Comparison of ENCODE assay signal across 8 mouse cellular contexts in genomic region chrX:152918212-152918611, GRCm38 (mm10).
A peak's percentile ranks its signal among the peaks of the same experiment; 100 is the strongest.
DNase-seq lines count a peak whose midpoint lies in the region; ATAC-seq and TF ChIP-seq lines count a peak whose summit lies in the region.

No protein-coding gene starts in this region.

- 73% methylated on average over 1 of the region's 1 CpGs for WGBS in hindbrain, embryonic 10.5 days
- WGBS in hindbrain, embryonic 13.5 days, result 50% methylated on average over 1 of the region's 1 CpGs
- WGBS in forebrain, embryonic 13.5 days, result 42% methylated on average over 1 of the region's 1 CpGs
- 42% methylated on average over 1 of the region's 1 CpGs for WGBS in hindbrain, embryonic 16.5 days
- 37% methylated on average over 1 of the region's 1 CpGs for WGBS in neural tube, embryonic 11.5 days

- no peaks in the 10 kb centered on the region for H3K4me1 ChIP-seq in hindbrain, embryonic 10.5 days (replicated peaks)
- H3K4me1 ChIP-seq in hindbrain, embryonic 13.5 days (replicated peaks), result no peaks in the 10 kb centered on the region
- no peaks in the 10 kb centered on the region for H3K4me1 ChIP-seq in bone marrow macrophage, adult 2 months (ENCODE audit: control insufficient read depth, insufficient read depth, low read length)
- H3K4me1 ChIP-seq in forebrain, embryonic 13.5 days, result no peaks in the 10 kb centered on the region
- no peaks in the 10 kb centered on the region for H3K4me1 ChIP-seq in hindbrain, embryonic 16.5 days (ENCODE audit: control insufficient read depth, insufficient read depth, low read depth, low read length)
- no peaks in the 10 kb centered on the region for H3K4me1 ChIP-seq in neural tube, embryonic 11.5 days (ENCODE audit: control insufficient read depth, insufficient read depth, low read length)

- no peak overlapping the region for H3K4me3 ChIP-seq in hindbrain, embryonic 10.5 days
- H3K4me3 ChIP-seq in hindbrain, embryonic 13.5 days, result no peak overlapping the region
- no peak overlapping the region for H3K4me3 ChIP-seq in bone marrow macrophage, adult 2 months (ENCODE audit: insufficient read depth, low read length)
- H3K4me3 ChIP-seq in forebrain, embryonic 13.5 days, result no peak overlapping the region
- H3K4me3 ChIP-seq in hindbrain, embryonic 16.5 days (ENCODE audit: low read length), result no peak overlapping the region
- no peak overlapping the region for H3K4me3 ChIP-seq in neural tube, embryonic 11.5 days (ENCODE audit: low read depth, low read length)

- H3K27ac ChIP-seq in hindbrain, embryonic 10.5 days, result no peak overlapping the region
- H3K27ac ChIP-seq in hindbrain, embryonic 13.5 days, result no peak overlapping the region
- H3K27ac ChIP-seq in bone marrow macrophage, adult 2 months (ENCODE audit: insufficient read depth, low read depth, low read length), result no peak overlapping the region
- H3K27ac ChIP-seq in forebrain, embryonic 13.5 days, result no peak overlapping the region
- H3K27ac ChIP-seq in hindbrain, embryonic 16.5 days (ENCODE audit: low read depth, low read length), result no peak overlapping the region
- H3K27ac ChIP-seq in neural tube, embryonic 11.5 days (ENCODE audit: low read depth, low read length), result no peak overlapping the region

- peak; percentile 76 for DNase-seq in hindbrain, embryonic 10.5 days (ENCODE audit: low spot score)
- DNase-seq in left cerebral cortex, postnatal 25 days (ENCODE audit: low spot score in 2 of 2), result peak; percentile 62 to 73
- DNase-seq in neural tube, embryonic 11.5 days (ENCODE audit: low spot score), result peak; percentile 80
- DNase-seq in testis, postnatal 10 days (ENCODE audit: low spot score), result peak; percentile 78

- intact Hi-C loops in left cerebral cortex, postnatal 25 days (cut with DNase I), result no loop called here

- H3K9ac ChIP-seq in hindbrain, embryonic 13.5 days, result no peak overlapping the region
- H3K9ac ChIP-seq in forebrain, embryonic 13.5 days, result no peak overlapping the region
- H3K9ac ChIP-seq in hindbrain, embryonic 16.5 days (ENCODE audit: low read depth, low read length), result no peak overlapping the region
- H3K9ac ChIP-seq in neural tube, embryonic 11.5 days (ENCODE audit: low read length), result no peak overlapping the region

- TF ChIP-seq CTCF in bone marrow macrophage, adult 2 months (IDR thresholded peaks at IDR 0.05; ENCODE audit: low read depth, low read length), result 0 out of 2 replicates have a peak, but pooled peaks have one; percentile 11

- no peak for TF ChIP-seq POLR2A in bone marrow macrophage, adult 2 months (IDR thresholded peaks at IDR 0.05; ENCODE audit: borderline replicate concordance, low read depth, low read length)

- no peaks in the 10 kb centered on the region for H3K36me3 ChIP-seq in hindbrain, embryonic 10.5 days
- H3K36me3 ChIP-seq in hindbrain, embryonic 13.5 days, result no peaks in the 10 kb centered on the region
- H3K36me3 ChIP-seq in forebrain, embryonic 13.5 days (ENCODE audit: poor library complexity, severe bottlenecking), result no peaks in the 10 kb centered on the region
- no peaks in the 10 kb centered on the region for H3K36me3 ChIP-seq in hindbrain, embryonic 16.5 days (ENCODE audit: control insufficient read depth, insufficient read depth, low read length)
- no peaks in the 10 kb centered on the region for H3K36me3 ChIP-seq in neural tube, embryonic 11.5 days (ENCODE audit: control insufficient read depth, insufficient read depth, low read length)

- ATAC-seq in hindbrain, embryonic 13.5 days (ENCODE audit: low FRiP score), result no peak
- ATAC-seq in forebrain, embryonic 13.5 days, result peak; percentile 66
- peak; percentile 58; the same call in 1 of the 2 replicates for ATAC-seq in hindbrain, embryonic 16.5 days
- no peak for ATAC-seq in neural tube, embryonic 11.5 days (ENCODE audit: insufficient read depth, low FRiP score, low TSS enrichment)

- no peaks in the 10 kb centered on the region for H3K9me3 ChIP-seq in hindbrain, embryonic 10.5 days
- H3K9me3 ChIP-seq in hindbrain, embryonic 13.5 days, result no peaks in the 10 kb centered on the region
- no peaks in the 10 kb centered on the region for H3K9me3 ChIP-seq in forebrain, embryonic 13.5 days (replicated peaks)
- no peaks in the 10 kb centered on the region for H3K9me3 ChIP-seq in hindbrain, embryonic 16.5 days (ENCODE audit: control insufficient read depth, low read length)
- no peaks in the 10 kb centered on the region for H3K9me3 ChIP-seq in neural tube, embryonic 11.5 days (ENCODE audit: control insufficient read depth, low read length)

- H3K4me2 ChIP-seq in hindbrain, embryonic 13.5 days, result no peak overlapping the region
- H3K4me2 ChIP-seq in forebrain, embryonic 13.5 days, result no peak overlapping the region
- no peak overlapping the region for H3K4me2 ChIP-seq in hindbrain, embryonic 16.5 days (ENCODE audit: low read length)
- no peak overlapping the region for H3K4me2 ChIP-seq in neural tube, embryonic 11.5 days (ENCODE audit: low read depth)

- H3K27me3 ChIP-seq in hindbrain, embryonic 10.5 days (ENCODE audit: insufficient read depth, poor library complexity, severe bottlenecking), result no peaks in the 10 kb centered on the region
- H3K27me3 ChIP-seq in hindbrain, embryonic 13.5 days, result no peaks in the 10 kb centered on the region
- no peaks in the 10 kb centered on the region for H3K27me3 ChIP-seq in forebrain, embryonic 13.5 days
- H3K27me3 ChIP-seq in hindbrain, embryonic 16.5 days (replicated peaks; ENCODE audit: control insufficient read depth, insufficient read depth, low read length), result no peaks in the 10 kb centered on the region
- H3K27me3 ChIP-seq in neural tube, embryonic 11.5 days (ENCODE audit: control insufficient read depth, insufficient read depth, low read length), result no peaks in the 10 kb centered on the region

Comparison
In these comparisons a context has a peak if more than half of its experiments do, and no peak if none do; other contexts are left out.
1. ATAC-seq: peak in forebrain, embryonic 13.5 days (single experiment) and hindbrain, embryonic 16.5 days (single experiment); none in hindbrain, embryonic 13.5 days (single experiment) and neural tube, embryonic 11.5 days (single experiment).
2. Peak in every context shown above with its lines, with median percentiles within 50 percentile points of each other: DNase-seq.